Mouse (Mus musculus) kidney, postnatal 36 days (tissue): ENCODE measurements at regions not wholly inside any gene's neighbourhood (a gene's known extent, or its start where the extent isn't known, plus 50 kb on each side); places are given as distances from the start of the nearest gene placed in this dataset.

Source experiments
- DNase-seq, 2 experiments: peaks; one replicate each; pipeline ENCODE4 v3.0.0; 2021 to 2022; ENCODE audit warnings: mixed read lengths in 2 of 2

GRCm38 (mm10) chr4:34105251-34105650 is 55.3 kb upstream of the Spaca1 start:
- no peak for DNase-seq

- no peak for DNase-seq
These were observed 64.3 kb upstream of the Spaca1 start for GRCm38 (mm10) chr4:34114323-34114722.

- no peak for DNase-seq
These were observed 67.1 kb upstream of the Spaca1 start for GRCm38 (mm10) chr4:34117086-34117485.

GRCm38 (mm10) chr4:34122959-34123520 is 73.0 kb upstream of the Spaca1 start:
- no peak for DNase-seq

GRCm38 (mm10) chr4:34128224-34128623 is 78.2 kb upstream of the Spaca1 start:
- no peak for DNase-seq

GRCm38 (mm10) chr4:34146133-34146867 is 96.3 kb upstream of the Spaca1 start:
- DNase-seq = no peak

- no peak for DNase-seq
These were observed 99.2 kb upstream of the Spaca1 start for GRCm38 (mm10) chr4:34148956-34149739.

GRCm38 (mm10) chr4:34151605-34152347 is 101.8 kb upstream of the Spaca1 start:
- DNase-seq = no peak

- DNase-seq = no peak
These were observed 105.5 kb upstream of the Spaca1 start for GRCm38 (mm10) chr4:34155501-34155900.

- DNase-seq = no peak
These were observed 108.0 kb upstream of the Spaca1 start for GRCm38 (mm10) chr4:34157818-34158511.

GRCm38 (mm10) chr4:34171265-34171862 is 121.4 kb upstream of the Spaca1 start:
- no peak for DNase-seq

- no peak for DNase-seq
These were observed 122.0 kb upstream of the Spaca1 start for GRCm38 (mm10) chr4:34172000-34172399.

GRCm38 (mm10) chr4:34177421-34177820 is 127.4 kb upstream of the Spaca1 start:
- no peak for DNase-seq

GRCm38 (mm10) chr4:34186522-34186921 is 136.5 kb upstream of the Spaca1 start:
- DNase-seq = no peak

- DNase-seq = no peak
These were observed 153.3 kb upstream of the Spaca1 start for GRCm38 (mm10) chr4:34203193-34203848.

GRCm38 (mm10) chr4:34209179-34209896 is 159.3 kb upstream of the Spaca1 start:
- DNase-seq = no peak

GRCm38 (mm10) chr4:34213731-34214130 is 163.7 kb upstream of the Spaca1 start:
- no peak for DNase-seq

GRCm38 (mm10) chr4:34214346-34214745 is 164.4 kb upstream of the Spaca1 start:
- DNase-seq = no peak

GRCm38 (mm10) chr4:34221915-34222314 is 171.9 kb upstream of the Spaca1 start:
- DNase-seq = no peak

GRCm38 (mm10) chr4:34226089-34226840 is 176.3 kb upstream of the Spaca1 start:
- peak in 1 of 2 experiments; percentile 29 for DNase-seq
